Mouse (Mus musculus): ENCODE measurements around the gene 5430403G16Rik.
"Not testable (repeated sequence)": the region's sequence is repeated elsewhere in the genome, so short reads cannot be mapped to it uniquely, and the experiment has no call there.

5430403G16Rik gene

GRCm38 (mm10) chr5:109690537-109691201, at the start of gene 5430403G16Rik:
Gene 5430403G16Rik, minus strand, starts transcription at chr5:109691041.
- peak; percentile 81 for DNase-seq (ENCODE audit: low spot score)

DNA sequence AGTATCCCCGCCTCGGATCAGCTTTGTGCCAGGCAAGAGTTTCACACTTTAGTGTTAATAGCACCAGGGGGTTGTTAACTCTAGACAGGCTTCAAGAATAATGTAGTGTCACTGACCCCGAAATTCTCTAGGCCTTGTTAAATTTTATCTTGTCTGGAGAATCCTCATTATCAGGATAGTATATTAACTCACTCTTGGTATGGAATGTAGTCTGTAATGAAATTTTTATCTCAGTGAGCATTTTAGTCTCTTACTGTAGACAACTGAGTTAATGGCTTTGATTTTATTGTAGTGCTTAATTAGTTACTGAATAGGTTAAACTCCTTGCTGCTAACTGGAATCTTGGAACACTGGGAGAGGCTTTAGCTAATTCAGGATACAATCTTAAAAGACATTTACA, 26.5 kb upstream of the 5430403G16Rik start:
- DNase-seq (ENCODE audit: low spot score) = not testable (repeated sequence)

DNA sequence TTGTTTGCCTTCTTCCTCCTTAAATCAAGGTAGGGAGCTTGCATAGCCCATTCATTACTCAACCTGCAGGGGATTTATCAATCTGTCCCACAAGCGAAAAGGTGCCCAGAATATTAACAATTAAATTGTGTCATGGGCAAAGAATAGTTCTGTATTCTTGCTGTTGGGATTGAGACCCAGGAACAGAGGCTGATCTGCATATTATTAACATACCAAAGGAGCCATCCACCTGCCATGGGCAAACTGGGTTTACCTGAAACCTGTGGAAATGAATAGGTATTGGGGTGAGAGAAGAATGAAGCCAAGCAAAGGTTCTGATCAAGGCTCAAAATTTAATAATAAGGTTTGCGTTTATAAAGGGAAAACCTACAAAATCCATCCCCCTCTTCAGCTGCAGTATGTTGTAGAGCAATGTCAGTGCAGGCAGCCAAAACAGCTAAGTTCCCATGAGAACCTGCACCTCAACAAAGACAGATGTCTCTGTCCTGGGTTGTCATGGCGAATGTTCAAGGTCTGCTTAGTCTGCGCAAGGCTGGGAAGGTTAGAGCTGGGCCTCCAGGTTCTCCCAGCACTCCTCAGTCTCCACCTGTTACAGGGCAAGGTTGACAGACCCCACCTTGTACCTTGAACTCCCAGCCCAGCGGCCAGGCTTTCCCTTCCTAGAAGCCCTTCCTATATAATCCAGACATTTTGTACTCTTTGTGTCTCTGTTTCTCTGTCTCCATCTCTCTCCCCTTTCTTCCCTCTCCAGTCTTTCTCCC, 544 bp upstream of the 5430403G16Rik start:
- DNase-seq (ENCODE audit: low spot score) = not testable (repeated sequence)

DNA sequence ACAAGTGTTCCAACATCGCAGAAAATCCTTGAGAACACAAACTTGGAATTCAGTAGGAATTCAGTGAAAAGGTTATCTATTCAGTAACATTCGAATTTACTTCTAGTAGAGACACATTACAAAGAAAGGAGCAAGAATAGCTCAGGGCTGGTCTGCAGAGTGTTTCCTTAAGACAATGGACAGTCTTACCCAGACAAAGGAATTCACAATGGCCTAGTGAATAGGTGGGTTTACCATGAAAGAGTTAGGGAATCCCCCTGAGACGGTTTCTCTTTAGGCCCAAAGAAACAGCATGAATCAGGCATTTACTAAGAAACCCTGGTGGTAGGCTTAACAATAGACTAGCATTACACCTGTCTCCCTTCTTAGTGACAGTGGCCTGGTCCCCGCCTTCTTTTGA, 7.9 kb downstream of the 5430403G16Rik start:
- DNase-seq (ENCODE audit: low spot score) = no peak
